Mouse (Mus musculus): ENCODE data around the gene Aup1. TPM values are rescaled to one million over a fixed set of nuclear protein-coding genes. Genes with fewer than 3 reads are reported as not detected.
A peak's percentile ranks its signal among the peaks of the same experiment; 100 is the strongest.

The Aup1 gene
- polyA plus RNA-seq, 1 experiment from 2014 or later = 179 TPM

DNA sequence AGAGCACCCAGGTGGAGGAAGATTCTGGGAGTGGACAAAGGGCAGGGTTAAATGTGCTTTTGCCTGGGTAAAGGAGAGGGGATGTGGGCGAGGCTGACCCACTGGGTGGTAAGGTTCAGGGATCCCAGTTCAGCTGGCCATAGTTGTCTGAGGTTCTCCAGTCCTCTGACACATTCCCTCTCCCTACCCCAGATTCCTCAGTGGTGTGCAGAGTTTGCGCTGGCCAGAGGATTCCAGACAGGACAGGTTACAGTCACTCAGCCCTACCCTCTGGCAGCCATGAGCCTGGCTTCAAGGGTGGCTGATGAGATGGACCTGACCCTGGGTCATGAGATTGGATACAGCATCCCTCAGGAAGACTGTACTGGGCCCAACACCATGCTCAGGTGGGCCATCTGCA lies 4.4 kb downstream of the Aup1 start:
- Histone ChIP-seq H3K36me3 (peaks cover 25% of the 10 kb centered on the region), H3K9me3 (no peaks in the 10 kb centered on the region), H3K27ac (no peak overlapping the region), H3K4me1 (replicated peaks) (peaks cover 22% of the 10 kb centered on the region), H3K27me3 (ENCODE audit: insufficient read depth, poor library complexity, severe bottlenecking) (peaks cover 40% of the 10 kb centered on the region), H3K4me3 (no peak overlapping the region)
- 93% methylated on average over 2 of the region's 2 CpGs for WGBS
- no peak for DNase-seq (ENCODE audit: low spot score)

GRCm38 (mm10) chr6:83065995-83066394 lies 11.7 kb downstream of the Aup1 start:
- WGBS = 44% methylated on average over 8 of the region's 8 CpGs
- Histone ChIP-seq H3K9me3 (no peaks in the 10 kb centered on the region), H3K27me3 (ENCODE audit: insufficient read depth, poor library complexity, severe bottlenecking) (peaks cover 100% of the 10 kb centered on the region), H3K4me1 (replicated peaks) (peaks cover 32% of the 10 kb centered on the region), H3K36me3 (no peaks in the 10 kb centered on the region), H3K27ac (no peak overlapping the region), H3K4me3 (no peak overlapping the region)
- no peak for DNase-seq (ENCODE audit: low spot score)

- 27% methylated on average over 6 of the region's 6 CpGs for WGBS
- Histone ChIP-seq H3K27me3 (ENCODE audit: insufficient read depth, poor library complexity, severe bottlenecking) (peaks cover 100% of the 10 kb centered on the region), H3K9me3 (no peaks in the 10 kb centered on the region), H3K4me1 (replicated peaks) (peaks cover 36% of the 10 kb centered on the region), H3K4me3 (no peak overlapping the region), H3K27ac (no peak overlapping the region), H3K36me3 (no peaks in the 10 kb centered on the region)
- DNase-seq (ENCODE audit: low spot score) = no peak
Measured at GRCm38 (mm10) chr6:83066441-83066840, 12.1 kb downstream of the Aup1 start.

DNA sequence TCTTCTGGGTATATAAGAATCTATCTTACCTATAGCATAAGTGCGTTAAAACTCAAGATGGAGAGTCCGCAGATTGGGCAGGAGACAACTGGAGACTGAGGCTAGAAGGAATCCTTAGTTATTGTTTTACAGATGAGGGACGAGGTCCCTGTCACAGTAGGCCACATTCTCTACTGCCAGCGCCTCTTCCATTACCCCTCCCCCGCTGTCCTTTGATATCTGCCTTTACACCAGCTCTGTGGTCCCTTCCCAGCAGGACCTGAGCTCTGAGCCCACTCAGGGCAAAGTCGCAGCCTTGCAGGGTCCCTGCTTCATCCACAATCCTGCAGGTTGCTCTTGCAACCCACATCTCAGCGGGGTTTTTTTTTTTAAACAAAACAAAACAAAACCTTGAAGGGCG lies 13.9 kb downstream of the Aup1 start:
- WGBS = 1% methylated on average over 8 of the region's 8 CpGs
- no peaks in the 10 kb centered on the region for H3K36me3 ChIP-seq
- H3K27ac ChIP-seq = no peak overlapping the region
- peaks cover 100% of the 10 kb centered on the region for H3K27me3 ChIP-seq (ENCODE audit: insufficient read depth, poor library complexity, severe bottlenecking)
- H3K4me3 ChIP-seq = peak overlapping the region; percentile 41; the same call in 1 of the 2 replicates
- H3K9me3 ChIP-seq = no peaks in the 10 kb centered on the region
- H3K4me1 ChIP-seq (replicated peaks) = peaks cover 45% of the 10 kb centered on the region
- DNase-seq (ENCODE audit: low spot score) = no peak

DNA sequence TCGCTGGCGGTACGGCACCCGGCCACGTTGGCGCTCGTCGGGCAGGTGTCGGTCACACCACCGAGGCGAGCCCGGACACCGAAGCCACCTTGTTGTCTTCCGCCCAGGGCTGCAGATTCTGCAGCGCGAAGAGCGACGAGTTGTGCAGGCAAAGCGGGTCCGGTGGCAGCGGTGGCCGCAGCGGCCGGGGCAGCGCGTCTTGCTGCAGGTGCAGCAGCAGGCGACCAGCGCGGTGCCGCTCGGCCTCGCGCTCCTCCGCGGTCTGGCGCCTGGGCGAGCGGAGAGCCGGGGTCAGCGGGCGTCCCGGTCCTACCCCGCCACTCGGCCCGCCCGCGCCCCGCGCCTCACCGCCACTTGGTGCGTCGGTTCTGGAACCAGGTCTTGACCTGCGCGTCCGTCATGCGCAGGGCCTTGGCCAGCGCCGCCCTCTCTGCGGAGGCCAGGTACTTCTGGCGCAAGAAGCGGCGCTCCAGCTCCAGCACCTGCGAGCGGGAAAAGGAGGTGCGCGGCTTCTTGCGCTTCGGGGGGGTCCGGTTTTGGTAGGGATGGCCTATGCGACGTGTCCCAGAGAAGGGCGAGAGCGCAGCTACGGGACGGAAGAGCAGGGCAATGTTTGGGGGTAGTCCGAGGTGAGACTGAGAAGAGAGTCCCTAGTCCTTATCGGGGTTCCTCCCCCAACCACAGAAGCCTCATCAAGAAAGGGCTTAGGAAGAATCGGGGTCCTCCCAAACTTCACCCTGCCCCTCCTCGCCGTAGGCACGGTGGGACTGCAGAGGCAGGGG lies 14.6 kb downstream of the Aup1 start:
- Histone ChIP-seq H3K4me3 (peak overlapping the region; percentile 41), H3K36me3 (no peaks in the 10 kb centered on the region), H3K4me1 (replicated peaks) (peaks cover 45% of the 10 kb centered on the region), H3K27ac (0 out of 2 replicates have a peak overlapping the region, but pooled peaks have one; percentile 8), H3K9me3 (no peaks in the 10 kb centered on the region), H3K27me3 (ENCODE audit: insufficient read depth, poor library complexity, severe bottlenecking) (peaks cover 100% of the 10 kb centered on the region)
- WGBS = under 1% methylated on average over 81 of the region's 81 CpGs
- peak; percentile 50 for DNase-seq (ENCODE audit: low spot score)

GRCm38 (mm10) chr6:83069488-83070246 lies 15.3 kb downstream of the Aup1 start:
- peak; percentile 64 for DNase-seq (ENCODE audit: low spot score)
- peak overlapping the region; percentile 41 for H3K4me3 ChIP-seq
- H3K27me3 ChIP-seq (ENCODE audit: insufficient read depth, poor library complexity, severe bottlenecking) = peaks cover 100% of the 10 kb centered on the region
- H3K4me1 ChIP-seq (replicated peaks) = peaks cover 40% of the 10 kb centered on the region
- peak overlapping the region; percentile 42; the same call in 1 of the 2 replicates for H3K27ac ChIP-seq
- WGBS = under 1% methylated on average over 69 of the region's 69 CpGs
- H3K9me3 ChIP-seq = no peaks in the 10 kb centered on the region
- H3K36me3 ChIP-seq = no peaks in the 10 kb centered on the region

DNA sequence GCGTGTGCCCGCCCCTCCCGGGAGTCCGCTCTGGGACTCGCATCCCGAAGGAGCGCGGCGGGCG lies 15.8 kb downstream of the Aup1 start, which contains the start of gene Tlx2:
Gene Tlx2, minus strand, starts transcription at position 47 of the 64 bp plus-strand sequence.
- Histone ChIP-seq H3K36me3 (no peaks in the 10 kb centered on the region), H3K27ac (peak within 1 kb of the TSS; percentile 42; the same call in 1 of the 2 replicates), H3K4me3 (peak within 1 kb of the TSS; percentile 41), H3K9me3 (no peaks in the 10 kb centered on the region), H3K27me3 (ENCODE audit: insufficient read depth, poor library complexity, severe bottlenecking) (peaks cover 100% of the 10 kb centered on the region), H3K4me1 (replicated peaks) (peaks cover 39% of the 10 kb centered on the region)
- no peak for DNase-seq (ENCODE audit: low spot score)
- WGBS = 1% methylated on average over 10 of the region's 10 CpGs

DNA sequence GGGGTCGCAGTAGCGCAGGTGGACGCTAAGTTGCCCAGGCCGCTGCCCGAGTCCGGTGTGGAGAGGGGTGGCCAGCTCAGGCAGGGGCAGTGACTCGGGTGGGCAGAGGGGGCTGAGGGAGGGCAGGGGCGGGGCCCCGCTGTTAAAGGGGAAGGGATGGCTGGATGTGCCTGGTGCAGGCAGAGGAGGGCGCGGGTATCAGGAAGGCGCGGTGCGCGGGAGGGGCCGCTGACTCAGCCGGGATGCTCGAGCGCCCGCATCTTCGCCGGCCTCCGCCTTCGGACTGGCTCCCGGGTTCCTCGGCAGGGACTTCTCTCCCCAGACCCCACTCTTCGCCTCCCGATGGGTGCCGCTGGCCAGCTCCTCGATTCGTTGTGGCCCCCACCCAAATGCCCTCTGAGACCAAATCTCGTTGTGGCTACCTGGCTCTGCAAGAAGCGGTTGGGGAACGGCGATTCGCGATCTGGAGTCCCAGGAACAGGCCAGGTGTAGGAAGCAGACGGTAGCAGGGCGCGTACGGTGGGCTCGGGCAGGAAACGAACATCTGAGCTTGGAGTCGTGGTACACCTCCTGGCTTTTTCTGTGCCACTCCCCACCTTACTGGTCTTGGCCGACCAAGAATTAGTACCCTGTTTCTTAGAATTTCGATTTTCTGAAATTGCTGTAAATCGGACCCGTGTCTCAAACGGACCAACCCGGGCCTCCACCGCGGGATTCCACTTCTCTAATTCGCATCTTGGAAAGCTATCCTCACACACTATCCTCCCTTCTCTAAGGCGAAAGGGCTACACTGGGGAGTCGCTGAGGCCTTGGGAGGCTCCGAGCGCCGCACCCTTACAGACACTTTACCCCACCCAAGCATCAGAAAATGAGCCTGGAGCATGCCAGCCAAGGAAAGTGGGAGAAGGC lies 16.2 kb downstream of the Aup1 start:
- Histone ChIP-seq H3K4me1 (replicated peaks) (peaks cover 39% of the 10 kb centered on the region), H3K4me3 (peak overlapping the region; percentile 41), H3K9me3 (no peaks in the 10 kb centered on the region), H3K27me3 (ENCODE audit: insufficient read depth, poor library complexity, severe bottlenecking) (peaks cover 100% of the 10 kb centered on the region), H3K36me3 (no peaks in the 10 kb centered on the region), H3K27ac (peak overlapping the region; percentile 6; the same call in 1 of the 2 replicates)
- peak; percentile 70 for DNase-seq (ENCODE audit: low spot score)
- under 1% methylated on average over 58 of the region's 58 CpGs for WGBS

DNA sequence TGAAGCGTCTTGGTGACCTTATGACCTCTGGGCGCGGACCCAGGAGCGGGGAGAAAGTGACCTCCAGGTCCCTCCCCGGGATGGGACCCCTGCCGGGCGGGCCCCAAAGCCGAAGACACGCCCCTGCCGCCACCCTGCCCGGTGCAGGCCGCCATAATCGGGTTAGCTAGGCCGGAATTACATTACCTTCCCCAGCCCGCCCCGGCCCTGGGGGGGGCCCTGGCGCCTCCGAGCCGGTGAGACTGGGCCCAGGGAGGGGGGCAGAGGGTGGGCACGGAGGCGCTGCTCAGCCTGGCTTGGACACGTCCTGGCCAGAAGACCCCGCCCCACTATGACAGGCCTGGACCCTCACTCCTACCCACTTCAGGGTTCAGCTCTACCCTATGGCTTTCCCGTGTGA lies 16.9 kb downstream of the Aup1 start:
- Histone ChIP-seq H3K27ac (no peak overlapping the region), H3K27me3 (ENCODE audit: insufficient read depth, poor library complexity, severe bottlenecking) (peaks cover 100% of the 10 kb centered on the region), H3K36me3 (no peaks in the 10 kb centered on the region), H3K4me3 (peak overlapping the region; percentile 41), H3K9me3 (no peaks in the 10 kb centered on the region), H3K4me1 (replicated peaks) (peaks cover 39% of the 10 kb centered on the region)
- peak; percentile 39 for DNase-seq (ENCODE audit: low spot score)
- under 1% methylated on average over 24 of the region's 24 CpGs for WGBS

DNA sequence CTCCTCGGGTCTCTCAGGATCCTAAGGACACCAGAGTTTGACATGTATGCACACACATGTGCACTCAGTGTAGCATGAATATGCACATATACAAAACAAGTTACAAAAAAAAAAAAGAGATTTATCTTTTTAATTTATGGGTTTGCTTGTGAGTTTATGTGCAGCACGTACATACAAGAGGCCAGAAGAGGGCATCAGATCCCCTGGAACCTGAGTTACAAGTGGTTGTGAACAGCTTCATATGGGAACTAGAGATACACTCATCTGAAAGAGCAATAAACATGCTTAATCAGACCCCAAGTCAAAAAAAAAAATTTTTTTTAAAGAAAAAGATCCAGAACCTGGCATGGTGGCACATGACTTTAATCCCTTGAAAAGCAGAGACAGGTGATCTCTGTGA lies 20.7 kb downstream of the Aup1 start:
- Histone ChIP-seq H3K9me3 (no peaks in the 10 kb centered on the region), H3K27ac (no peak overlapping the region), H3K4me3 (no peak overlapping the region), H3K4me1 (replicated peaks) (peaks cover 46% of the 10 kb centered on the region), H3K27me3 (ENCODE audit: insufficient read depth, poor library complexity, severe bottlenecking) (peaks cover 76% of the 10 kb centered on the region), H3K36me3 (peaks cover 3% of the 10 kb centered on the region)
- WGBS = 22% methylated on average over 2 of the region's 2 CpGs
- no peak for DNase-seq (ENCODE audit: low spot score)

- peaks cover 31% of the 10 kb centered on the region for H3K36me3 ChIP-seq
- no peaks in the 10 kb centered on the region for H3K9me3 ChIP-seq
- WGBS = under 1% methylated on average over 54 of the region's 54 CpGs
- peaks cover 26% of the 10 kb centered on the region for H3K4me1 ChIP-seq (replicated peaks)
- H3K27me3 ChIP-seq (ENCODE audit: insufficient read depth, poor library complexity, severe bottlenecking) = peaks cover 71% of the 10 kb centered on the region
- peak within 1 kb of the TSS; percentile 98 for H3K27ac ChIP-seq
- no peak for DNase-seq (ENCODE audit: low spot score)
- H3K4me3 ChIP-seq = peak within 1 kb of the TSS; percentile 83
Measured at GRCm38 (mm10) chr6:83077630-83078323, 23.5 kb downstream of the Aup1 start, which contains the start of gene Pcgf1. Gene Pcgf1, plus strand, starts transcription at chr6:83077869.

- H3K27me3 ChIP-seq (ENCODE audit: insufficient read depth, poor library complexity, severe bottlenecking) = peaks cover 71% of the 10 kb centered on the region
- H3K4me1 ChIP-seq (replicated peaks) = peaks cover 26% of the 10 kb centered on the region
- H3K36me3 ChIP-seq = peaks cover 33% of the 10 kb centered on the region
- peak; percentile 99 for DNase-seq (ENCODE audit: low spot score)
- H3K4me3 ChIP-seq = peak overlapping the region; percentile 83
- peak overlapping the region; percentile 98 for H3K27ac ChIP-seq
- under 1% methylated on average over 46 of the region's 46 CpGs for WGBS
- H3K9me3 ChIP-seq = no peaks in the 10 kb centered on the region
Measured at GRCm38 (mm10) chr6:83078324-83078858, 24.1 kb downstream of the Aup1 start.

Data from hindbrain, embryonic 10.5 days (tissue).